Mouse (Mus musculus) C2C12 (cell line): ENCODE data around the gene Fam192a.

ENCODE experiments used
- CTCF ChIP-seq: IDR thresholded peaks from one replicate; pipeline ENCODE4 v1.5.1; 2011; ENCODE audit not compliant: control insufficient read depth, insufficient read depth, insufficient read length
- FOSL1 ChIP-seq: IDR thresholded peaks from one replicate; pipeline ENCODE4 v1.8.0; 2011; ENCODE audit warnings: mild to moderate bottlenecking, low read length; ENCODE audit not compliant: poor library complexity, insufficient read depth, severe bottlenecking
- MAX ChIP-seq: IDR thresholded peaks from one replicate; pipeline ENCODE4 v1.6.1; 2011; ENCODE audit warnings: mild to moderate bottlenecking, control low read depth
- USF1 ChIP-seq: IDR thresholded peaks from one replicate; pipeline ENCODE4 v1.6.1; 2011; ENCODE audit warnings: low read depth, mild to moderate bottlenecking, control low read depth, moderate library complexity

DNA sequence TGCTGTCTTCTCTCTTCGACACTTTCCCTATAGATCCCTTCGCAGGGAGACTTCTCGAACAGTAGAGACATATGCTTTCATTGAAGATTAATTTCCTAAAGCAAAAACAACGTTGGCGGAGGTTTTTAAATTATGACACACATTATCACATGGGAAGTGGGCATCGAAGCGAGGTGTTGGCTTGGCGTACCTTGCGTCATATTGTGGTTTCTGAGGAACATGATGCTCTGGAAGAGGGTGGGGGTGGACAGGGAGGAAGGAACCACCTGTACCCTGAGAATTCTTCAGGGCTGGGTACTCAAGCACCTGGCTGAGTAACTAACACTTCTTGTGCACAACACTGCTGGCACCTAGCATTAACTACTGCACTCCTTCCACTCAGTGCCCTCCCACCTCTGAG, 77.2 kb downstream of the Fam192a start:
- no peak for TF ChIP-seq CTCF
- no peak for TF ChIP-seq USF1
- TF ChIP-seq FOSL1: no peak
- TF ChIP-seq MAX: no peak
